Mouse (Mus musculus) MEL (cell line): ENCODE results near the gene Parva.

Source experiments
- CTCF ChIP-seq, 3 experiments: IDR thresholded peaks in 2 of 3; conservative IDR thresholded peaks in 1 of 3; 2 replicates each; pipeline ENCODE4 v1.5.1; 2011 to 2012; ENCODE audit warnings: low read length in 3 of 3, low read depth in 2 of 3, mild to moderate bottlenecking in 2 of 3, improper control_type of control experiment in 1 of 3, inconsistent platforms in 1 of 3, mixed read lengths in 1 of 3, moderate library complexity in 1 of 3; ENCODE audit not compliant: control insufficient read depth in 1 of 3, insufficient read depth in 1 of 3, poor library complexity in 1 of 3, severe bottlenecking in 1 of 3
- GATA1 ChIP-seq: IDR thresholded peaks from 2 replicates; pipeline ENCODE4 v1.6.1; 2011; ENCODE audit warnings: low read depth, low read length, improper control_type of control experiment
- MEF2A ChIP-seq: IDR thresholded peaks from 2 replicates; pipeline ENCODE4 v1.6.1; 2014; ENCODE audit warnings: low read depth, mild to moderate bottlenecking, inconsistent platforms, low read length, improper control_type of control experiment; ENCODE audit not compliant: poor library complexity, insufficient replicate concordance, severe bottlenecking; ENCODE audit errors: extremely low read depth
- MXI1 ChIP-seq: IDR thresholded peaks from 2 replicates; pipeline ENCODE4 v1.6.1; 2011; ENCODE audit warnings: mild to moderate bottlenecking, low read depth, low read length, improper control_type of control experiment
- MYC ChIP-seq: IDR thresholded peaks from 2 replicates; pipeline ENCODE4 v1.6.1; 2011; ENCODE audit warnings: low read depth, mild to moderate bottlenecking, low read length, improper control_type of control experiment, moderate library complexity
- POLR2A ChIP-seq, 2 experiments: IDR thresholded peaks; 2 replicates each; pipeline ENCODE4 v1.6.1; 2011 to 2012; ENCODE audit warnings: low read length in 2 of 2, mild to moderate bottlenecking in 2 of 2, control low read depth in 1 of 2, improper control_type of control experiment in 1 of 2, low read depth in 1 of 2, moderate library complexity in 1 of 2; ENCODE audit not compliant: control insufficient read depth in 1 of 2, insufficient read depth in 1 of 2, poor library complexity in 1 of 2
- POLR2AphosphoS2 ChIP-seq: IDR thresholded peaks from 2 replicates; pipeline ENCODE4 v1.6.1; 2011; ENCODE audit warnings: low read length, improper control_type of control experiment
- SIN3A ChIP-seq: IDR thresholded peaks from 2 replicates; pipeline ENCODE4 v1.6.1; 2012; ENCODE audit warnings: low read length, improper control_type of control experiment, inconsistent platforms
- TAL1 ChIP-seq: IDR thresholded peaks from 2 replicates; pipeline ENCODE4 v1.6.1; 2012; ENCODE audit warnings: mild to moderate bottlenecking, inconsistent platforms, low read length, moderate library complexity, mixed read lengths
- ZC3H11A ChIP-seq: IDR thresholded peaks from 2 replicates; pipeline ENCODE4 v1.6.1; 2012; ENCODE audit warnings: low read depth, mild to moderate bottlenecking, inconsistent platforms, low read length, improper control_type of control experiment
- ZKSCAN1 ChIP-seq: IDR thresholded peaks from 2 replicates; pipeline ENCODE4 v1.6.1; 2012; ENCODE audit warnings: low read depth, mild to moderate bottlenecking, inconsistent platforms, low read length, improper control_type of control experiment, moderate library complexity

- TF ChIP-seq ZKSCAN1, result no peak
- TF ChIP-seq POLR2AphosphoS2, result no peak
- no peak for TF ChIP-seq POLR2A (IDR thresholded peaks at IDR 0.05; ENCODE audit: control insufficient read depth in 1 of 2, insufficient read depth in 1 of 2, low read depth in 1 of 2, low read length in 2 of 2, poor library complexity in 1 of 2)
- no peak for TF ChIP-seq CTCF (IDR thresholded peaks at IDR 0.05 in 2 of 3, conservative IDR thresholded peaks at IDR 0.05 in 1 of 3; ENCODE audit: control insufficient read depth in 1 of 3, insufficient read depth in 1 of 3, low read depth in 2 of 3, low read length in 3 of 3, poor library complexity in 1 of 3, severe bottlenecking in 1 of 3)
- no peak for TF ChIP-seq GATA1
- TF ChIP-seq ZC3H11A, result no peak
- no peak for TF ChIP-seq MEF2A
- no peak for TF ChIP-seq MYC
- no peak for TF ChIP-seq TAL1
- no peak for TF ChIP-seq SIN3A
- no peak for TF ChIP-seq MXI1
These were observed 139.7 kb downstream of the Parva start for GRCm38 (mm10) chr7:112567004-112567403.
